Mouse (Mus musculus) kidney, embryonic 14.5 days (tissue): Measurements from ENCODE around the gene Setd1b. TPM values are rescaled to one million over a fixed set of nuclear protein-coding genes. Genes with fewer than 3 reads are reported as not detected.

ENCODE experiments used
- ATAC-seq: fragments of 200-750 bp; cut with Nextera tagmentation; 2 replicates; pipeline ENCODE4 v1.8.0; 2017; ENCODE audit warnings: moderate number of reproducible peaks, mild to moderate bottlenecking, moderate TSS enrichment, moderate library complexity; ENCODE audit not compliant: low FRiP score, low TSS enrichment
- H3K27ac ChIP-seq: fragments of 300-500 bp; sonication (generic); 2 replicates; pipeline ENCODE4 v1.5.1; 2014; ENCODE audit warnings: low read depth, mild to moderate bottlenecking, low read length, moderate library complexity, mixed read lengths
- H3K27me3 ChIP-seq: fragments of 300-500 bp; sonication (generic); 2 replicates; pipeline ENCODE4 v1.6.1; 2014; ENCODE audit warnings: mild to moderate bottlenecking, low read length; ENCODE audit not compliant: control insufficient read depth, insufficient read depth
- H3K36me3 ChIP-seq: fragments of 300-500 bp; sonication (generic); 2 replicates; pipeline ENCODE4 v1.6.1; 2014; ENCODE audit warnings: low read length, mixed read lengths; ENCODE audit not compliant: control insufficient read depth, insufficient read depth
- H3K4me1 ChIP-seq: fragments of 300-500 bp; sonication (generic); 2 replicates; pipeline ENCODE4 v1.6.1; 2014; ENCODE audit warnings: low read length, mixed read lengths; ENCODE audit not compliant: control insufficient read depth, insufficient read depth
- H3K4me2 ChIP-seq: fragments of 300-500 bp; sonication (generic); replicated peaks from 2 replicates; pipeline ENCODE4 v1.6.1; 2014; ENCODE audit warnings: low read depth, mild to moderate bottlenecking, low read length
- H3K4me3 ChIP-seq: fragments of 300-500 bp; sonication (generic); 2 replicates; pipeline ENCODE4 v1.5.1; 2014; ENCODE audit warnings: mild to moderate bottlenecking, low read length
- H3K9ac ChIP-seq: fragments of 300-500 bp; sonication (generic); 2 replicates; pipeline ENCODE4 v1.6.1; 2014; ENCODE audit warnings: low read depth, mild to moderate bottlenecking, low read length, moderate library complexity
- H3K9me3 ChIP-seq: fragments of 300-500 bp; sonication (generic); 2 replicates; pipeline ENCODE4 v1.6.1; 2016; ENCODE audit warnings: low read length; ENCODE audit not compliant: control insufficient read depth
- WGBS: fragments of 180-500 bp; shearing (Covaris S2); extraction: QIAGEN DNeasy Blood & Tissue Kit; methylation state at CpG from one replicate; pipeline ENCODE4 v1.1.7; 2014; 5-methylcytosine and 5-hydroxymethylcytosine counted together
- polyA plus RNA-seq: library from polyadenylated mRNA; unstranded; fragments of >200 nt; fragmentation: Nextera tagmentation; extraction: Ambion mirVana; gene quantifications from 2 replicates; pipeline ENCODE4 v1.2.1, GENCODE M21; 2014

Gene Setd1b
- polyA plus RNA-seq, 1 experiment from 2014 or later, result 16.7 TPM

- no peaks in the 10 kb centered on the region for H3K9me3 ChIP-seq
- no peak overlapping the region for H3K27ac ChIP-seq
- WGBS, result 91% methylated on average over 15 of the region's 15 CpGs
- no peaks in the 10 kb centered on the region for H3K27me3 ChIP-seq
- H3K36me3 ChIP-seq, result peaks cover 85% of the 10 kb centered on the region
- no peaks in the 10 kb centered on the region for H3K4me1 ChIP-seq
- H3K4me2 ChIP-seq, result no peak overlapping the region
- H3K9ac ChIP-seq, result no peak overlapping the region
- no peak overlapping the region for H3K4me3 ChIP-seq
- ATAC-seq, result no peak
Measured at GRCm38 (mm10) chr5:123160341-123160740, 18.3 kb downstream of the Setd1b start.

DNA sequence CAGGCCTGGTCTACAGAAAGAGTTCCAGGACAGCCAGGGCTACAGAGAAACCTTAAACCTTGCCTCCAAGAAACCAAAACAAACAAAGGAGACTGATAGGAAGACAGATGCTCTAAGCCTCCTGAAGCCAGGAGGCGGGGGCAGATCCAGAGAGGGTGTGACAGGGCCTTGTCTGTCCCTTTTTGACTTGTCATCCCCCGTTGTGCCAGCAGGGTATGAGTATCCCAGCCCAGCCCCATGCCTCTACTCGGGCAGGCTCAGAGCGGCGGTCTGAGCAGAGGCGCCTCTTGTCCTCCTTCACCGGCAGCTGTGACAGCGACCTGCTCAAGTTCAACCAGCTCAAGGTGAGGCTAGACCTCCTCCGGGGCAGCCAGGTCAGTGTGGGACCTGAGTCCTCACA lies 20.9 kb downstream of the Setd1b start:
- Histone ChIP-seq H3K27ac (no peak overlapping the region), H3K4me2 (no peak overlapping the region), H3K9me3 (no peaks in the 10 kb centered on the region), H3K9ac (no peak overlapping the region), H3K36me3 (peaks cover 85% of the 10 kb centered on the region), H3K4me1 (no peaks in the 10 kb centered on the region), H3K4me3 (no peak overlapping the region), H3K27me3 (no peaks in the 10 kb centered on the region)
- 75% methylated on average over 9 of the region's 9 CpGs for whole genome bisulfite sequencing
- ATAC-seq, result peak; percentile 36; the same call in 1 of the 2 replicates

GRCm38 (mm10) chr5:123166437-123166836 lies 24.4 kb downstream of the Setd1b start:
- ATAC-seq, result no peak
- peaks cover 52% of the 10 kb centered on the region for H3K36me3 ChIP-seq
- H3K4me2 ChIP-seq, result no peak overlapping the region
- 89% methylated on average over 10 of the region's 10 CpGs for WGBS
- H3K4me1 ChIP-seq, result peaks cover 12% of the 10 kb centered on the region; the same call in 1 of the 2 replicates
- no peaks in the 10 kb centered on the region for H3K27me3 ChIP-seq
- no peak overlapping the region for H3K9ac ChIP-seq
- H3K4me3 ChIP-seq, result no peak overlapping the region
- no peaks in the 10 kb centered on the region for H3K9me3 ChIP-seq
- H3K27ac ChIP-seq, result no peak overlapping the region

DNA sequence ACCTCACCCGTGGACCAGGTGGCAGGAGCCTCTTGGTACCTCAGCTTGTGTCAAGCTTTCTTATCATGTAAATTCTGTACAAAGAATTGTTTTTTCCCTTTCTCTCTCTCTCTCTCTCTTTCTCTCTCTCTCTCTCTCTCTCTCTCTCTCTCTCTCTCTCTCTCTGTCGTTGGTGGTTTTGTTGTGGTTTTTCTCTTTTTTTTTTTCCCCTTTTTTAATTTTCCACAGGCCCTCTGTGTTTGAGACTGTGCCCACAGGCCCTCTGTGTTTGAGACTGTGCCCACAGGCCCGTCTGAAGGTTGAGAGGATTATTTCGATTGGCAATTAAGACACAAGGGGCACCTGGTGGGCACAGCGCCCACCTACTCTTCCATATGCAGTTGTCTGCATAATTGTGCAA lies 25.6 kb downstream of the Setd1b start:
- peaks cover 12% of the 10 kb centered on the region; the same call in 1 of the 2 replicates for H3K4me1 ChIP-seq
- H3K27ac ChIP-seq, result no peak overlapping the region
- no peak overlapping the region for H3K4me3 ChIP-seq
- ATAC-seq, result no peak
- H3K27me3 ChIP-seq, result no peaks in the 10 kb centered on the region
- no peak overlapping the region for H3K4me2 ChIP-seq
- no peak overlapping the region for H3K9ac ChIP-seq
- 82% methylated on average over 5 of the region's 5 CpGs for WGBS
- H3K9me3 ChIP-seq, result no peaks in the 10 kb centered on the region
- peaks cover 41% of the 10 kb centered on the region for H3K36me3 ChIP-seq

DNA sequence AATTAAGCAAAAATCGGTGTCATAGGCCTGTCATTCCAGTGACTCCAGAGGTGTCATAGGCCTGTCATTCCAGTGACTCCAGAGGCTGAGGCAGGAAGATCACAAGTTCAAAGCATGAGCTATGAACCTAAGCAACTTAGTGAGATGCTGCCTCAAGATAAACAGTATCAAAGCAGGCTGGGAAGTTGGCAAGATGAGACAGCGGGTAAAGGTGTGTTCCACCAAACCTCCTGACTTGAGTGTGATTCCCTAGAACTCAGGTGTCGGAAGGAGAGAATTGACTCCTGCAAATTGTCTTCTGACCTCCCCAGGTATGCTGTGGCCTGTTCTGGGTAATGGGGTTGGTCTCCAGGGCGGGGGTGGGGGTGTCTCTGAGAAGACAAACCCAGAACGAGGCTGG lies 27.3 kb downstream of the Setd1b start, which contains the start of gene Psmd9:
Gene Psmd9 (plus strand): TSS at position 130 of the 400 bp plus-strand sequence.
- no peak within 1 kb of the TSS for H3K4me2 ChIP-seq
- H3K36me3 ChIP-seq, result peaks cover 24% of the 10 kb centered on the region
- no peak for ATAC-seq
- peaks cover 12% of the 10 kb centered on the region; the same call in 1 of the 2 replicates for H3K4me1 ChIP-seq
- no peak within 1 kb of the TSS for H3K9ac ChIP-seq
- H3K27me3 ChIP-seq, result no peaks in the 10 kb centered on the region
- H3K27ac ChIP-seq, result no peak within 1 kb of the TSS
- no peaks in the 10 kb centered on the region for H3K9me3 ChIP-seq
- no peak within 1 kb of the TSS for H3K4me3 ChIP-seq
- 79% methylated on average over 5 of the region's 5 CpGs for WGBS

GRCm38 (mm10) chr5:123170365-123170764 lies 28.4 kb downstream of the Setd1b start:
- Histone ChIP-seq H3K4me1 (peaks cover 12% of the 10 kb centered on the region; the same call in 1 of the 2 replicates), H3K27ac (no peak overlapping the region), H3K4me3 (no peak overlapping the region), H3K9ac (no peak overlapping the region), H3K36me3 (peaks cover 19% of the 10 kb centered on the region), H3K9me3 (no peaks in the 10 kb centered on the region), H3K4me2 (no peak overlapping the region), H3K27me3 (no peaks in the 10 kb centered on the region)
- WGBS, result 57% methylated on average over 9 of the region's 9 CpGs
- ATAC-seq, result no peak

DNA sequence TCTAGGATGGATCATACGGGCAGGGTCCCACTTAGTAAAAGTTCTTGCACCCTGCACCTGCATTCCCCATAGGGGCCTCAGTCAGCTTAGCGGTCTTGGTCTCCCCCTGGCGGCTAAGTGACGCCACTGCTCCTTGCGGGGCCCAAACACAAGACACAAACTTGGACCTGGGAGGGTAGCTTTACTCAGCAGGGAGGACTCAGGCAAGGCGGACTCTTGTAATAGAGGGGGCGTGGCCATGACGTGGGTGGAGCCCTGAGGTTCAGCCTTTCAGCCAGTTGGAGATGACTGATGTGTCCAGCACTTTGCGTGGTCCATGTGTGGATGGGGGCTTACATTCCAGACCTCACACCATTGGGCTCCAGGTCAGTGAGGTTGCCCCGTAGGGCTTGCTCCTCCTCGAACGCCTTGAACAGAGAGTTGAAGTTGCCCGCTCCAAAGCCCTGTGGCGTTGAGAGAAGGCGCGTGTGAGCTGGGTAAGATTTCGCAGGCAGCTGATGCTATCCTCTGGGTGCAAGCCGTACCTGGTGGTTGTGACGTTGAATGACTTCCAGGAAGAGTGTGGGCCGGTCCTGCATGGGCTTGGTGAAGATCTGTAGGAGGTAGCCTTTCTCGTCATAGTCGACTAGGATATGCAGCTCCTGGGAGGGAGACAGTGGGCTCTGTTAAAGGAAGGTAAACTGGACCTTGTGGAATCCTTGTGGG lies 29.8 kb downstream of the Setd1b start:
- H3K4me2 ChIP-seq, result peak overlapping the region; percentile 45

GRCm38 (mm10) chr5:123178792-123179191 lies 36.8 kb downstream of the Setd1b start:
- Histone ChIP-seq H3K4me2 (no peak overlapping the region), H3K9ac (no peak overlapping the region), H3K27ac (no peak overlapping the region), H3K27me3 (no peaks in the 10 kb centered on the region), H3K4me3 (no peak overlapping the region), H3K4me1 (no peaks in the 10 kb centered on the region), H3K36me3 (no peaks in the 10 kb centered on the region), H3K9me3 (no peaks in the 10 kb centered on the region)
- no peak for ATAC-seq
- WGBS, result 92% methylated on average over 5 of the region's 5 CpGs

More for the DNA sequence above, 29.8 kb downstream of the Setd1b start:
- H3K4me3 ChIP-seq, result peak overlapping the region; percentile 22
- no peaks in the 10 kb centered on the region for H3K9me3 ChIP-seq
- peak overlapping the region; percentile 37; the same call in 1 of the 2 replicates for H3K9ac ChIP-seq
- peaks cover 12% of the 10 kb centered on the region; the same call in 1 of the 2 replicates for H3K4me1 ChIP-seq
- peak; percentile 87 for ATAC-seq
- WGBS, result 7% methylated on average over 22 of the region's 22 CpGs
- H3K27me3 ChIP-seq, result no peaks in the 10 kb centered on the region
- H3K36me3 ChIP-seq, result peaks cover 7% of the 10 kb centered on the region
- no peak overlapping the region for H3K27ac ChIP-seq

DNA sequence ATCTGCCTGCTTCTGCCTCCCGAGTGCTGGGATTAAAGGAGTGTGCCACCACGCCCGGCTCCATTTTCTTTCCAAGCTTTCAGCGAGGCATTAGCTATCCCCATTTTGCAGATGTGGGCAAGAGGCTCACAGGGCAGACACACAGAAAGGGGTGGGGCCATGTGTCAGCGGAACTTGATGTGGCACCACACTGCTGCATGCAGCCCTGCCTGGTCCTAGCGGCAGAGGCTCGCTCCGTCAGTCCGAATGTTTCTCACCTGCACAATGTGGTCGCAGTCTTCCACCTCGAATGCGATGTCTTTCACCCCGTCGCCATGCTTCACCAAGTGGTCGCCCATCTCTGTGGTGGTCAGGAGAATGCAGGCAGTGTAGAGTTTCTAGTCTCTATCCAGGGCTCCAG lies 38.4 kb downstream of the Setd1b start:
- no peak overlapping the region for H3K27ac ChIP-seq
- no peaks in the 10 kb centered on the region for H3K36me3 ChIP-seq
- WGBS, result 91% methylated on average over 15 of the region's 15 CpGs
- H3K27me3 ChIP-seq, result no peaks in the 10 kb centered on the region
- H3K4me1 ChIP-seq, result no peaks in the 10 kb centered on the region
- H3K9me3 ChIP-seq, result no peaks in the 10 kb centered on the region
- no peak overlapping the region for H3K4me2 ChIP-seq
- no peak overlapping the region for H3K4me3 ChIP-seq
- H3K9ac ChIP-seq, result no peak overlapping the region
- ATAC-seq, result no peak
